Mouse (Mus musculus) 3T3-L1 (cell line): ENCODE results near the gene Mapkap1.
A peak's percentile ranks its signal among the peaks of the same experiment; 100 is the strongest.

Source experiments
- DNase-seq: peaks from one replicate; pipeline ENCODE4 v3.0.0-alpha.2; 2015; ENCODE audit warnings: low read depth, low spot score

Gene Mapkap1

GRCm38 (mm10) chr2:34629758-34630157, 223.2 kb downstream of the Mapkap1 start:
- no peak for DNase-seq

- no peak for DNase-seq
These were observed 223.9 kb downstream of the Mapkap1 start for GRCm38 (mm10) chr2:34630445-34630844.

- no peak for DNase-seq
These were observed 225.5 kb downstream of the Mapkap1 start for GRCm38 (mm10) chr2:34632051-34632450.

GRCm38 (mm10) chr2:34635249-34636165, 228.9 kb downstream of the Mapkap1 start:
- DNase-seq: no peak

GRCm38 (mm10) chr2:34638955-34639650, 232.5 kb downstream of the Mapkap1 start:
- peak; percentile 44 for DNase-seq

GRCm38 (mm10) chr2:34639725-34640124, 233.2 kb downstream of the Mapkap1 start:
- DNase-seq: no peak

- DNase-seq: peak; percentile 39
These were observed 235.8 kb downstream of the Mapkap1 start for GRCm38 (mm10) chr2:34642351-34642750.

GRCm38 (mm10) chr2:34644571-34645526, 238.3 kb downstream of the Mapkap1 start:
- DNase-seq: peak; percentile 42

GRCm38 (mm10) chr2:34645851-34646540, 239.4 kb downstream of the Mapkap1 start:
- DNase-seq: no peak

GRCm38 (mm10) chr2:34646541-34646865, 239.9 kb downstream of the Mapkap1 start:
- DNase-seq: no peak

- no peak for DNase-seq
These were observed 240.8 kb downstream of the Mapkap1 start for GRCm38 (mm10) chr2:34647410-34647809.

GRCm38 (mm10) chr2:34667820-34668219, 261.2 kb downstream of the Mapkap1 start:
- DNase-seq: no peak

GRCm38 (mm10) chr2:34668440-34669191, 262.0 kb downstream of the Mapkap1 start:
- no peak for DNase-seq

GRCm38 (mm10) chr2:34669203-34669746, 262.7 kb downstream of the Mapkap1 start:
- no peak for DNase-seq

- DNase-seq: no peak
These were observed 263.9 kb downstream of the Mapkap1 start for GRCm38 (mm10) chr2:34670470-34670869.

- no peak for DNase-seq
These were observed 264.9 kb downstream of the Mapkap1 start for GRCm38 (mm10) chr2:34671385-34672026.

GRCm38 (mm10) chr2:34673846-34674245, 267.3 kb downstream of the Mapkap1 start:
- no peak for DNase-seq
